Mouse (Mus musculus) lung, postnatal 14 days (tissue): ENCODE measurements around the gene Tmem151b.
A peak's percentile ranks its signal among the peaks of the same experiment; 100 is the strongest.

Experiments
- DNase-seq: peaks from one replicate; pipeline ENCODE4 v3.0.0; 2021

Gene Tmem151b

DNA sequence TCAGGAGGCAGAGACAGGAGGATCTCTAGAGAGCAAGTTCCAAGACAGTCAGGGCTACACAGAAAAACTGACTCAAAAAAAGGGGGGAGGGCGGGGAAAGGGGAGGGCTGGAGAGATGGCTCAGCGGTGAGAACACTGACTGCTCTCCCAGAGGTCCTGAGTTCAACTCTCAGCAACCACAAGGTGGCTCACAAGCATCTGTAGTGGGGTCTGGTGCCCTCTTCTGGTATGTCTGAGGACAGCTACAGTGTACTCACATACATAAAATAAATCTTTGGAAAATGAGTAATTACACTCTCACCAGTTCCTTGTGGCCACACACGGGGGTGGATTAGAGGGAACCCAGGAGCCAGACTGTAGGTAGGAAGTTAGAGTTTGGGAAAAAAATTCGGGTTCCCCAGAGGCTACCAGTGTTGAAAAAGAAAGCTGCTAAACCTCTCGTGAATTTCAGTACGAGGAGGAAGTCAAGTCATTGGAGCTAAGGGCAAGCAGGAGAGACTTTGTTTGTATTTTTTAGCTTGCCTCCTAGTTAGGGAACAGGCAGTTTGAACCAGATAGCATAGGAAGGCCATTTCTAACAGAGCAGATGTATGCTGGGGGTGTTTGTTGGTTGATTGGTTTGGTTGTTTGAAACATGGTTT is 33.4 kb upstream of the Tmem151b start:
- DNase-seq = no peak

DNA sequence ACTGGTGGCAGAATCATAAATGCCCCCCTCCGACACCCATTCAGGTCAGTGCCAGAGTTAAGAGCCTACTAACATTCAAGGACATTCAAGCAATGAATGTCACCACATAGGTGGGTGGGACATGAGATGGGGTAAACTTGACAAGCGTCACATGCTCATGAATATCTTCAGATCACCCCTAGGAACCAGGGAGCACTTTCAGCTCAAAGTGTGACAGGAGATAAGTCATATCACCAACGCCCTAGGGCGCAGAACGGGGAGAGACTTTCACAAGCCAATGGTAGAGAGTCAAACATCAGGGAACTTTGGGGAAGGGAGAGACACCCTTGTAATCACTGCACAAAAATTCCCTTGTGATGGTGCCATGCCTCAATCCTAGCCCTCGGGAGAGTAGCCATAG is 32.7 kb upstream of the Tmem151b start:
- no peak for DNase-seq

DNA sequence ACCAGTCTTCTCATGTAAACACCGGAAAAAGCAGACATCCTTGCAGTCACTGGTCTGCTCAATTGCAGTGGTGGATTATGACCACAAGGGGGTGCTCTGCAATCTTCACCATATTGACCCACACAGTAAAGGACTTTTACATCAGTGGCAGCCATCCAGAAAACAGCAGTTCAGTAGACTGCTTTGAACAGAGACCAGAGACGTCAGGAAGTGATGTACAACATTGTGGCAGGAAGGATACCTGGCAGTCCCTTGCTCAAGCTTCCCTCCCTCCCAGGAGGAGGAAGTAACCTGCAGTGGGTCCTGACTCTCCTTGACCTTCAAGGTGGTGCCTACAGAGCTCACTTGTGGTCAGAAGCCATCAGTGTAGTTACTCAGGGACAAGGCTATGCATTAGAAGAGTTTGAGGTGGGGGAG is 32.1 kb upstream of the Tmem151b start:
- peak; percentile 78 for DNase-seq

DNA sequence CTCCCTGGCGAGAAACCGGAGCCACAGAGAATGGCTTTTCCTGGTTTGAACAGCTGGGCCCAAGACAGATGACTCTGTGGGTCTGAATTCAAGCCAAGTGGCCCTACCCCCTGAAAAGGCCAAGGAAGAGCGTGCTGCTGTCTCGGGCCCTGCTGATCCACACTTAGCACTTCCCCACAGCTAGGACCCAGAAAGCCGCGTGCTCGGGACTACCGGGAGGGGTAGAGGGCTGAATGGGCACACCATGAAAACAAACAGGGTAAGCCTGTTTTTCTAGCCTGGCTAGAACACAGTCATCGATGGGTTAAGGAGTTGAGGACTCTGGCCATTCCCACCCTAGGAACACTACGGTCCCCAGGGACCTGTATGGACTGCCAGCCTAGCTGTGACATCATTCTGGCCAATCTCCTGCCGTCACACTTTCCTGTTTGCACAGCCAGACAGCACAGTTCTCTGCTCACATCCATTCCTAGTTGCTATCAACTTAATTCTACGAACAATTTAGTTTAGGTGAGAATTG is 31.5 kb upstream of the Tmem151b start:
- no peak for DNase-seq

- no peak for DNase-seq
These were observed 30.1 kb upstream of the Tmem151b start for GRCm38 (mm10) chr17:45579554-45579953.

DNA sequence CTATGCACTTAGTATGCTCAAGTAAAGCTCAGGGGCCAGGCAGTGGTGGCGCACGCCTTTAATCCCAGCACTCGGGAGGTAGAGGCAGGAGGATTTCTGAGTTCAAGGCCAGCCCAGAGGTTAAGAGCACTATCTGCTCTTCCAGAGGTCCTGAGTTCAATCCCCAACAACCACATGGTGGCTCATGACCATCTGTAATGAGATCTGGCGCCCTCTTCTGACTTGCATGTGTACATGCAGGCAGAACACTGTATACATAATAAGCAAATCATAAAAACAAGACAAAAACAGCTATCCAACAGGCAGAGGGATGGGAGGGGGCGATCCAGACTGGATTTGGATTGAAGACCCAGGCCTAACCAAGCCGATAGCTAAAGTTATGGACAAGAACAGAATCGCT is 29.4 kb upstream of the Tmem151b start:
- no peak for DNase-seq

GRCm38 (mm10) chr17:45578242-45578641 is 28.8 kb upstream of the Tmem151b start:
- no peak for DNase-seq

GRCm38 (mm10) chr17:45575123-45575897 is 25.8 kb upstream of the Tmem151b start:
- no peak for DNase-seq

DNA sequence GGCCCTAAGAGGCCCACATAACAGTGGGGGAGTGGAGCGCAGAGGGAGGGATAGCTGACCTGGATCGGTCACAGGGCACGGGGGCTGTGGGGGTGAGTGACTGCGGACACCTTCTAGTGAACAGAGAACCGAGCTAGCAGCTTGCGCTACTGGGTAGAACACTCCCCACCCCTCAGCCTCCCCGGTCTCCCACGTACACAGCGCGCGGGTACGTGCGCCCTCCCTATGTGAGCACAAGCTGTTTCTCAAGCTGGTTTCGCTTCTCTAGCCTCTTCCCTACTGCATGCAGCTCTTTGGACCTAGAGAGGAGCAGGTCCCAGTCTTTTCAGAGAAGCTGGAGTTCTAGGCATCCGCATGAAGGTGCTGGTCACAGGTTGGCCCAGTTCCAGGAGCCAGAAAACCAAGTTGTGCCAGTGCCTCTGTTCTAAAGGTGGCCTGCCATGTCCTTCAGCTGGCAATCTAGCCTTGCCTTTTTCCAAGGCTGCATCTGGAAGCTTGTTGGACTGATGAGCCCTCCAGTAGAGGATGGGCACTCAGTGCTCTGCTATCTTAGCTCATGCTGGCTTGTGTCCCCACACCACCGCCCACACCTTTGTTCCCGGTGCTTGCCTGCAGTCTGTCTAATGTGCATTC is 24.8 kb upstream of the Tmem151b start:
- peak; percentile 67 for DNase-seq

DNA sequence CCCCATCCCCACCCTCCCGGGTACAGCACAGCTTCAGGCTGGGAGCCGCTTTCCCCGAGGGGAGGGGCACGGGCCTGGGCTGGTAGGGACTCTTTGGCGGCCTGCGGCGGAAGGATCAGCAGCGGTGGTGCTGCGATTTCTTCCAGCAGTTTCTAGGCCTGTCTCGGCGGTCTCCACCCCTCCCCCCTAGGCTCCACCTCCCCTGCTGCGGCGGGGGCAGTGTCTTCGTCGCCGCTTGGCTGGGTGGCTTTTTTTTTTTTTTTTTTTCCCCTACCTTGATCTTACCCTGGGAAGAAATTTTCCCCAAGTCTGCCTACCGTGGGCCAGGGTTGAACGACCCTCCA is 24.3 kb upstream of the Tmem151b start:
- DNase-seq = peak; percentile 98

- DNase-seq = peak; percentile 99
These were observed 23.8 kb upstream of the Tmem151b start, which contains the start of gene Hsp90ab1 for GRCm38 (mm10) chr17:45573087-45573779. TSS of gene Hsp90ab1 (minus strand) at chr17:45573271.

- DNase-seq = peak; percentile 83
These were observed 22.9 kb upstream of the Tmem151b start for GRCm38 (mm10) chr17:45572103-45573086.

DNA sequence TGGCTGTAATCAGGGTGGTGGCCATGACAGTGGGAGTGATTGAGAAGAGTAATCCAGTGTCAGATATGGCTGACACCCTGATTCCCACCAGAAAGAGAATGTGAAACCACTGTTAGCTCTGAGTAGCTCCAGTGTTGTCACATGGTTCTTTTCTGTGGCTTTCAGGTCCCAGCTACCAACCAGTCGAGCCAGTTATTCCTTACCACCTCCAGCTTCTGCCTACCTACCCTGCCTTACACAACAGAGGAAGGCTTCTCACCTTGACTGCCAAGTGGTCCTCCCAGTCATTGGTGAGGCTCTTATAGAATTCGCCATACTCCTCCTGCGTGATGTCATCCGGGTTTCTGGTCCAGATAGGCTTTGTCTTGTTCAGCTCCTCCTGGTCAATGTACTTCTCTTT is 20.5 kb upstream of the Tmem151b start:
- DNase-seq = no peak

- DNase-seq = no peak
These were observed 19.5 kb upstream of the Tmem151b start for GRCm38 (mm10) chr17:45568990-45569389.

- no peak for DNase-seq
These were observed 17.7 kb upstream of the Tmem151b start for GRCm38 (mm10) chr17:45567162-45567601.

GRCm38 (mm10) chr17:45566360-45567161 is 17.1 kb upstream of the Tmem151b start:
- DNase-seq = no peak

- DNase-seq = no peak
These were observed 16.5 kb upstream of the Tmem151b start for GRCm38 (mm10) chr17:45566031-45566359.

- no peak for DNase-seq
These were observed 15.6 kb upstream of the Tmem151b start for GRCm38 (mm10) chr17:45565103-45565502.

- DNase-seq = no peak
These were observed 15.1 kb upstream of the Tmem151b start for GRCm38 (mm10) chr17:45564531-45565084.

GRCm38 (mm10) chr17:45563655-45564530 is 14.4 kb upstream of the Tmem151b start, which contains the start of gene Slc35b2:
TSS of gene Slc35b2 (plus strand) at chr17:45563874.
- DNase-seq = peak; percentile 94
